Mouse (Mus musculus): ENCODE data around the gene Kifap3. TPM values are rescaled to one million over a fixed set of nuclear protein-coding genes. Genes with fewer than 3 reads are reported as not detected.
A peak's percentile ranks its signal among the peaks of the same experiment; 100 is the strongest.

Gene Kifap3
- polyA plus RNA-seq, 1 experiment from 2014 or later: 18.0 TPM

DNA sequence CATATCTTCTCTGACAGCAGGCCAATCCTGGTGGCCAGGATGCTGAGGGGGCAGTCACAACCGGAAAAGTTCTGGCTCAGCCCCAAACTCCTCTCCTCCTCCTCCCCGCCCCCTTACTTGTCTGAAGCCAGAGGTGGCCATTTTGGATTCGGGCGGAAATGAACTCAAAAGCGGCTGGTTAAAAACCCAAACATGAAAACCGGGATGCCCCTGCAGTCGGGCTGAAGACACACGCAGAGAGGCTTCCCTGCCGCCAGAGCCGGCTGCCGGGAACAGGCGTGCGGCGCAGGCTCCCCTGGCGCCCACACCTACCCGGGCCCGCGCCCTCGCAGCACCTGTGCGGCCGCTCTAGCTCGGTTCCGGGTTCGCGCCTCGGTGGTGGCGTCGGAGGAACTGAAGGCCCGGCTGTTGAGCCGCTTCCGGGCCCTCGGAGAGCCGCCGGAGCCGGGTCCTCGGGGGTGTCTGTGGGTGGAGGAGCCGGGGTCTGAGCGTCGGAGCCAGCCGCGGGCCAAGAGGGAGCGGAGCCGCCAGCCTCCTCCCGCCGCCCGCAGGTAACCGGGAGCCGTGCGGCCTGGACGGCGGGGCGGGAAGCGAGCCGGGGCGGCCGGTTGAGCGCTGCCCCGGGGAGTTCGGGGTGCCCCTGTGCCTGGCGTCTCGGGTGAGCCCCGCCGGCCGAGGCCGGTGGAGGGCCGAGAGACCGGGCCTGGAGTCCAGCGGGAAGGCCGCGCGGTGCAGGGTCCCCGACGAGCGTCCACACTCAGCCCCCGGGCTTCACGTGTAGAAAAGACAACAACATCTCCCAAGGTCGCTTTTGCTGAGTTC, 150.5 kb downstream of the Kifap3 start:
- Histone ChIP-seq H3K36me3 (ENCODE audit: control insufficient read depth, insufficient read depth) (peaks cover 14% of the 10 kb centered on the region), H3K9ac (ENCODE audit: low read length) (peak overlapping the region; percentile 94), H3K9me3 (replicated peaks; ENCODE audit: control insufficient read depth, low read length) (no peaks in the 10 kb centered on the region), H3K4me1 (ENCODE audit: control insufficient read depth, insufficient read depth, low read length) (peaks cover 7% of the 10 kb centered on the region), H3K27ac (ENCODE audit: low read length) (peak overlapping the region; percentile 70), H3K27me3 (ENCODE audit: control insufficient read depth, insufficient read depth, low read length) (no peaks in the 10 kb centered on the region), H3K4me3 (ENCODE audit: low read length) (peak overlapping the region; percentile 94), H3K4me2 (ENCODE audit: low read depth, low read length) (peak overlapping the region; percentile 67)
- WGBS: under 1% methylated on average over 77 of the region's 77 CpGs
- peak; percentile 94 for ATAC-seq (replicated peaks; ENCODE audit: extremely low read depth, insufficient read depth, low FRiP score)

DNA sequence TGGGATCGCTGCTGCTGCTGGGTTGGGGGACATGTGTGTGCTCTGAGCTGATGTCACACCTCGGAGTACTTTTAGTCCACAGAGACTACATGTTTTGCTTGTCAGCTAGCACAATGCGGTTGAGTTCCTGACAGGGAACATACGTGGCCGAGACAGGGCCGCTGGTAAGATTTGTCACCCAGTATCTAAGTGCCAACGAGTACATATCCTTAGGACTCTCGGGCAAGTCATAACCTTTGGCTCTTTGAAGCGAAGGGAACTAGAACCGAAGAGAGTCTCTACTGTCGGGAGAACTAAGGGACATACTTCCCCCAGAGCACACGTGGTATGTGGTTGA, 151.0 kb downstream of the Kifap3 start:
- Histone ChIP-seq H3K36me3 (ENCODE audit: control insufficient read depth, insufficient read depth) (peaks cover 19% of the 10 kb centered on the region), H3K9me3 (replicated peaks; ENCODE audit: control insufficient read depth, low read length) (no peaks in the 10 kb centered on the region), H3K4me1 (ENCODE audit: control insufficient read depth, insufficient read depth, low read length) (peaks cover 7% of the 10 kb centered on the region), H3K4me2 (ENCODE audit: low read depth, low read length) (peak overlapping the region; percentile 67), H3K27ac (ENCODE audit: low read length) (peak overlapping the region; percentile 70), H3K9ac (ENCODE audit: low read length) (peak overlapping the region; percentile 94), H3K4me3 (ENCODE audit: low read length) (peak overlapping the region; percentile 94), H3K27me3 (ENCODE audit: control insufficient read depth, insufficient read depth, low read length) (no peaks in the 10 kb centered on the region)
- ATAC-seq (replicated peaks; ENCODE audit: extremely low read depth, insufficient read depth, low FRiP score): peak; percentile 14; the same call in 1 of the 2 replicates
- whole genome bisulfite sequencing: 3% methylated on average over 12 of the region's 12 CpGs

DNA sequence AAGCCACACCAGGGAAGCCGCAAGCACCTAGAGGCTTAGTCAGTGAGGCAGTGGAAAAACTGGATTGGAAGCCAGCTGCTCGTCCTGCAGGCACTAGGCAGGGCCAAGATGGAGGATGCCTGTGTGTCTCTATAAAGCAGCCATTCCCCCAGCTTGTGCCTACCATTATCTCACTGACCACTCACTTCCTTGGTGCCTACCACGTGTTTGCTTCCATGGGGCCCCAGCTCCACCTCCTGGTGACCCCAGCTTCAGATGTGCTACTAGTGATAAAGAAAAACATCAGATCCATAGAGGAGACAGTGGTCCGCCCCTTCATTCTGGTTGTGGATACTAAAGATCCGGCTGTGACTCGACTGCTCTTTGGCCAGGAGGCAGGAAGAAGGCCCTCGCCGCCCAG, 152.4 kb downstream of the Kifap3 start:
- ATAC-seq (replicated peaks; ENCODE audit: extremely low read depth, insufficient read depth, low FRiP score): no peak
- H3K4me1 ChIP-seq (ENCODE audit: control insufficient read depth, insufficient read depth, low read length): peaks cover 7% of the 10 kb centered on the region
- H3K4me3 ChIP-seq (ENCODE audit: low read length): no peak overlapping the region
- peaks cover 29% of the 10 kb centered on the region for H3K36me3 ChIP-seq (ENCODE audit: control insufficient read depth, insufficient read depth)
- no peaks in the 10 kb centered on the region for H3K27me3 ChIP-seq (ENCODE audit: control insufficient read depth, insufficient read depth, low read length)
- H3K4me2 ChIP-seq (ENCODE audit: low read depth, low read length): no peak overlapping the region
- H3K9me3 ChIP-seq (replicated peaks; ENCODE audit: control insufficient read depth, low read length): no peaks in the 10 kb centered on the region
- WGBS: 79% methylated on average over 8 of the region's 8 CpGs
- H3K27ac ChIP-seq (ENCODE audit: low read length): no peak overlapping the region
- H3K9ac ChIP-seq (ENCODE audit: low read length): no peak overlapping the region

DNA sequence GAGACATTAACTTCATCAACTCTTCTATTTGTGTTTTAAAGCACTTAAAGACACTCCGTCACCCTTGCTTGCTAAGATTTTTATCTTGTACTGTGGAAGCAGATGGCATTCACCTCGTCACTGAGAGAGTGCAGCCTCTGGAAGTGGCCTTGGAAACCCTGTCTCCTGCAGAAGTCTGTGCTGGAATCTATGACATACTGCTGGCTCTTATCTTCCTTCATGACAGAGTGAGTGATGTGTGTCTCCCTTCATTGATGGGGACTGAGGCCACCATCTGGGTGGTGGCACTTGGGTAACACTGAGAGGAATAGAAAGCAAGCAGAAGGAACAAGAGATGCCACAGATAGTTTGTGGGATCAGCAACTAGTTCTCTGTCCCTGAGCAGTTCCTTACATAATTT, 155.2 kb downstream of the Kifap3 start:
- Histone ChIP-seq H3K4me3 (ENCODE audit: low read length) (no peak overlapping the region), H3K9me3 (replicated peaks; ENCODE audit: control insufficient read depth, low read length) (no peaks in the 10 kb centered on the region), H3K9ac (ENCODE audit: low read length) (no peak overlapping the region), H3K27ac (ENCODE audit: low read length) (no peak overlapping the region), H3K27me3 (ENCODE audit: control insufficient read depth, insufficient read depth, low read length) (no peaks in the 10 kb centered on the region), H3K4me2 (ENCODE audit: low read depth, low read length) (no peak overlapping the region), H3K4me1 (ENCODE audit: control insufficient read depth, insufficient read depth, low read length) (peaks cover 7% of the 10 kb centered on the region), H3K36me3 (ENCODE audit: control insufficient read depth, insufficient read depth) (peaks cover 40% of the 10 kb centered on the region)
- no peak for ATAC-seq (replicated peaks; ENCODE audit: extremely low read depth, insufficient read depth, low FRiP score)
- WGBS: 57% methylated on average over 2 of the region's 2 CpGs

DNA sequence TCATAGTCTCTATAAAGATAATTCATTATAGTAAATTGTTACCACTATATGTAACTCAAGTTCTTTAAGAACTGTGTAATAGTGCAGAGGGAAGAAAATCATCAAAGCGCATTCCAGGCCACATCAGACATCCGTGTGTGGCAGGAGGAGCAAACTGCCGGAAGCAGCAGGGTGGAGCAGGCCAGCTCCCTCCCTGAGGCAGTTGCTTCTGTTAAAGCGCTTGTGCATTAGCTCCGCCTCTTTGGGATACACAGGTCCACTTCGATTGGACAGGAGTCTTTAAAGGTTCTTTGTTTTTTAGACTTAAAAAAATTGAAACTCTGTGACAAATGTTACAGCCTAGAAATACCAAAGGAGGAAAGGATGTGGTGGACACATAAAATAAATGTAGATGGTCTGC, 162.7 kb downstream of the Kifap3 start:
- no peak overlapping the region for H3K9ac ChIP-seq (ENCODE audit: low read length)
- H3K36me3 ChIP-seq (ENCODE audit: control insufficient read depth, insufficient read depth): peaks cover 58% of the 10 kb centered on the region
- H3K4me2 ChIP-seq (ENCODE audit: low read depth, low read length): no peak overlapping the region
- no peaks in the 10 kb centered on the region for H3K4me1 ChIP-seq (ENCODE audit: control insufficient read depth, insufficient read depth, low read length)
- no peak overlapping the region for H3K27ac ChIP-seq (ENCODE audit: low read length)
- WGBS: 65% methylated on average over 6 of the region's 6 CpGs
- no peaks in the 10 kb centered on the region for H3K9me3 ChIP-seq (replicated peaks; ENCODE audit: control insufficient read depth, low read length)
- ATAC-seq (replicated peaks; ENCODE audit: extremely low read depth, insufficient read depth, low FRiP score): no peak
- H3K4me3 ChIP-seq (ENCODE audit: low read length): no peak overlapping the region
- H3K27me3 ChIP-seq (ENCODE audit: control insufficient read depth, insufficient read depth, low read length): no peaks in the 10 kb centered on the region

DNA sequence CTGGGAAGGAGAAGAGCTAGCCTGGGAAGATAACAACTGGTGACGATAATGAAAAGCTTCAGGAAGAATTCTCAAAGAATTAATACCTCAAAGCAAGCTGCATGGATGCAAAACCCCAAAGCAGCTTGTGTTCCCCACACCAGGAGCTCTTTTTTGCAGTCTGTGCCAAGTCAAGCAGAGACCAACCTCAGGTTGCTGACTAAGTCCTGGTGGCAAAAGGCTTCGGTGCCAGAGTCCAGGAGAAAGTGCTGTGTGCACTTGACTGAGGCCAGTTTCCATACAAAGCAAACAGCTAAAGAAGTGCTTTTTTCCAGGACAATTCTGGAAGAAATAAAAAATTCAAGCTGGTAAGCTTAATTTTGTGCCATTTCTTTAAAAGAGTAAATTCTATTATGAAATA, 174.0 kb downstream of the Kifap3 start:
- Histone ChIP-seq H3K9me3 (replicated peaks; ENCODE audit: control insufficient read depth, low read length) (no peaks in the 10 kb centered on the region), H3K4me2 (ENCODE audit: low read depth, low read length) (no peak overlapping the region), H3K4me3 (ENCODE audit: low read length) (no peak overlapping the region), H3K9ac (ENCODE audit: low read length) (no peak overlapping the region), H3K27me3 (ENCODE audit: control insufficient read depth, insufficient read depth, low read length) (no peaks in the 10 kb centered on the region), H3K4me1 (ENCODE audit: control insufficient read depth, insufficient read depth, low read length) (no peaks in the 10 kb centered on the region), H3K36me3 (ENCODE audit: control insufficient read depth, insufficient read depth) (peaks cover 48% of the 10 kb centered on the region), H3K27ac (ENCODE audit: low read length) (no peak overlapping the region)
- no peak for ATAC-seq (replicated peaks; ENCODE audit: extremely low read depth, insufficient read depth, low FRiP score)
- WGBS: 81% methylated on average over 2 of the region's 2 CpGs

- 77% methylated on average over 3 of the region's 3 CpGs for WGBS
- Histone ChIP-seq H3K4me3 (ENCODE audit: low read length) (no peak overlapping the region), H3K36me3 (ENCODE audit: control insufficient read depth, insufficient read depth) (peaks cover 20% of the 10 kb centered on the region), H3K9ac (ENCODE audit: low read length) (no peak overlapping the region), H3K27me3 (ENCODE audit: control insufficient read depth, insufficient read depth, low read length) (no peaks in the 10 kb centered on the region), H3K9me3 (replicated peaks; ENCODE audit: control insufficient read depth, low read length) (no peaks in the 10 kb centered on the region), H3K4me2 (ENCODE audit: low read depth, low read length) (no peak overlapping the region), H3K4me1 (ENCODE audit: control insufficient read depth, insufficient read depth, low read length) (no peaks in the 10 kb centered on the region), H3K27ac (ENCODE audit: low read length) (no peak overlapping the region)
- ATAC-seq (replicated peaks; ENCODE audit: extremely low read depth, insufficient read depth, low FRiP score): no peak
Observed at GRCm38 (mm10) chr1:163958036-163958435, 178.7 kb downstream of the Kifap3 start.

GRCm38 (mm10) chr1:163964008-163964689, 184.8 kb downstream of the Kifap3 start:
- H3K4me3 ChIP-seq (ENCODE audit: low read length): no peak overlapping the region
- H3K27ac ChIP-seq (ENCODE audit: low read length): no peak overlapping the region
- H3K4me1 ChIP-seq (ENCODE audit: control insufficient read depth, insufficient read depth, low read length): no peaks in the 10 kb centered on the region
- no peak overlapping the region for H3K4me2 ChIP-seq (ENCODE audit: low read depth, low read length)
- no peaks in the 10 kb centered on the region for H3K27me3 ChIP-seq (ENCODE audit: control insufficient read depth, insufficient read depth, low read length)
- no peak for ATAC-seq (replicated peaks; ENCODE audit: extremely low read depth, insufficient read depth, low FRiP score)
- H3K9ac ChIP-seq (ENCODE audit: low read length): no peak overlapping the region
- no peaks in the 10 kb centered on the region for H3K9me3 ChIP-seq (replicated peaks; ENCODE audit: control insufficient read depth, low read length)
- H3K36me3 ChIP-seq (ENCODE audit: control insufficient read depth, insufficient read depth): peaks cover 11% of the 10 kb centered on the region
- WGBS: 84% methylated on average over 10 of the region's 10 CpGs

Data from heart, embryonic 16.5 days (tissue).